Mouse (Mus musculus) CH12.LX (cell line): ENCODE data around the gene Setd6. TPM values are rescaled to one million over a fixed set of nuclear protein-coding genes. Genes with fewer than 3 reads are reported as not detected.

Experiments
- DNase-seq: peaks from one replicate; pipeline ENCODE4 v3.0.0-alpha.2; 2013; ENCODE audit errors: extremely low read depth
- H3K27ac ChIP-seq: 2 replicates; pipeline ENCODE4 v1.5.1; 2012; ENCODE audit warnings: low read depth, mild to moderate bottlenecking, control low read depth, moderate library complexity; ENCODE audit not compliant: insufficient read depth
- H3K27me3 ChIP-seq: replicated peaks from 2 replicates; pipeline ENCODE3; 2012; ENCODE audit warnings: inconsistent platforms
- H3K36me3 ChIP-seq, 2 experiments: replicated peaks in 1 of 2; 2 replicates each; pipeline versions ENCODE3 to v1.6.1; 2012; ENCODE audit warnings: inconsistent platforms in 1 of 2, low read length in 1 of 2, mild to moderate bottlenecking in 1 of 2, mixed read lengths in 1 of 2, moderate library complexity in 1 of 2; ENCODE audit not compliant: control insufficient read depth in 1 of 2, insufficient read depth in 1 of 2
- H3K4me1 ChIP-seq, 2 experiments: 2 replicates each; pipeline ENCODE4 v1.6.1; 2012; ENCODE audit warnings: inconsistent platforms in 1 of 2, moderate library complexity in 1 of 2; ENCODE audit not compliant: insufficient read depth in 2 of 2, control insufficient read depth in 1 of 2
- H3K4me2 ChIP-seq: 2 replicates; pipeline ENCODE4 v1.6.1; 2012; ENCODE audit warnings: low read depth, mild to moderate bottlenecking, control low read depth; ENCODE audit not compliant: poor library complexity, insufficient read depth, severe bottlenecking
- H3K4me3 ChIP-seq, 3 experiments: fragments of 150-350 bp in 1 of 3; sonication (generic) in 1 of 3; replicated peaks in 1 of 3; 2 replicates each; pipeline versions ENCODE3 to v1.5.1; 2011 to 2012; ENCODE audit warnings: low read depth in 2 of 3, low read length in 2 of 3, mild to moderate bottlenecking in 2 of 3, moderate library complexity in 2 of 3, control low read depth in 1 of 3, improper control_type of control experiment in 1 of 3, inconsistent platforms in 1 of 3, mixed read lengths in 1 of 3; ENCODE audit not compliant: poor library complexity in 1 of 3
- H3K79me2 ChIP-seq: replicated peaks from 2 replicates; pipeline ENCODE4 v1.6.1; 2012; ENCODE audit warnings: mild to moderate bottlenecking, moderate library complexity; ENCODE audit not compliant: control insufficient read depth, poor library complexity, insufficient read depth, severe bottlenecking; ENCODE audit errors: extremely low read depth
- H3K9ac ChIP-seq: 2 replicates; pipeline ENCODE4 v1.6.1; 2012; ENCODE audit warnings: low read depth, mild to moderate bottlenecking, control low read depth, moderate library complexity; ENCODE audit not compliant: insufficient read depth
- H3K9me3 ChIP-seq: replicated peaks from 2 replicates; pipeline ENCODE3; 2012; ENCODE audit warnings: low read length, inconsistent platforms, mixed read lengths
- BHLHE40 ChIP-seq: IDR thresholded peaks from 2 replicates; pipeline ENCODE4 v1.6.1; 2011; ENCODE audit warnings: mild to moderate bottlenecking, low read depth, low read length, improper control_type of control experiment
- CTCF ChIP-seq, 2 experiments: IDR thresholded peaks in 1 of 2; conservative IDR thresholded peaks in 1 of 2; 2 replicates each; pipeline ENCODE4 v1.5.1; 2011 to 2012; ENCODE audit warnings: low read depth in 2 of 2, low read length in 2 of 2, improper control_type of control experiment in 1 of 2, inconsistent platforms in 1 of 2, mild to moderate bottlenecking in 1 of 2, moderate library complexity in 1 of 2
- EP300 ChIP-seq: IDR thresholded peaks from 2 replicates; pipeline ENCODE4 v1.6.1; 2011; ENCODE audit warnings: low read length, improper control_type of control experiment
- HCFC1 ChIP-seq: IDR thresholded peaks from 2 replicates; pipeline ENCODE4 v1.6.1; 2012; ENCODE audit warnings: low read depth, mild to moderate bottlenecking, inconsistent platforms, low read length, improper control_type of control experiment
- IRF4 ChIP-seq: IDR thresholded peaks from 2 replicates; pipeline ENCODE4 v1.6.1; 2014; ENCODE audit warnings: low read depth, mild to moderate bottlenecking, inconsistent platforms, low read length, improper control_type of control experiment
- JUN ChIP-seq: IDR thresholded peaks from 2 replicates; pipeline ENCODE4 v1.6.1; 2011; ENCODE audit warnings: low read depth, mild to moderate bottlenecking, low read length, improper control_type of control experiment, moderate library complexity; ENCODE audit not compliant: insufficient read depth
- KAT2A ChIP-seq: IDR thresholded peaks from 2 replicates; pipeline ENCODE4 v1.6.1; 2012; ENCODE audit warnings: low read length, improper control_type of control experiment, inconsistent platforms; ENCODE audit not compliant: insufficient replicate concordance
- MAX ChIP-seq: IDR thresholded peaks from 2 replicates; pipeline ENCODE4 v1.6.1; 2011; ENCODE audit warnings: low read length, improper control_type of control experiment
- MEF2A ChIP-seq: IDR thresholded peaks from 2 replicates; pipeline ENCODE4 v1.6.1; 2014; ENCODE audit warnings: low read depth, mild to moderate bottlenecking, inconsistent platforms, low read length, improper control_type of control experiment, borderline replicate concordance
- MXI1 ChIP-seq: IDR thresholded peaks from 2 replicates; pipeline ENCODE4 v1.6.1; 2011; ENCODE audit warnings: mild to moderate bottlenecking, low read depth, low read length, improper control_type of control experiment
- MYC ChIP-seq: IDR thresholded peaks from 2 replicates; pipeline ENCODE4 v1.6.1; 2011; ENCODE audit warnings: low read depth, mild to moderate bottlenecking, improper control_type of control experiment, low read length
- NELFE ChIP-seq: IDR thresholded peaks from 2 replicates; pipeline ENCODE4 v1.6.1; 2011; ENCODE audit warnings: low read depth, low read length, improper control_type of control experiment
- PAX5 ChIP-seq: IDR thresholded peaks from 2 replicates; pipeline ENCODE4 v1.6.1; 2012; ENCODE audit warnings: low read length, inconsistent platforms, mixed read lengths
- SIN3A ChIP-seq: IDR thresholded peaks from 2 replicates; pipeline ENCODE4 v1.6.1; 2012; ENCODE audit warnings: low read length, improper control_type of control experiment, inconsistent platforms
- TBP ChIP-seq: conservative IDR thresholded peaks from 2 replicates; pipeline ENCODE4 v1.6.1; 2011; ENCODE audit warnings: low read depth, low read length, improper control_type of control experiment
- USF2 ChIP-seq: conservative IDR thresholded peaks from 2 replicates; pipeline ENCODE4 v1.6.1; 2011; ENCODE audit warnings: low read depth, low read length, improper control_type of control experiment
- dilution Hi-C: fragments of 300-500 bp; cut with MboI; formaldehyde crosslinking; loops from 2 replicates; pipeline ENCODE4 v1.14.3; 2020; ENCODE audit warnings: low sequenced_read_pairs; ENCODE audit not compliant: extremely low pct_unique_long_range_greater_than_20kb, extremely low pct_ligation_motif_present
- in situ Hi-C: fragments of 300-500 bp; cut with MboI; formaldehyde crosslinking; loops from 3 replicates; pipeline ENCODE4 v1.14.3; 2019; ENCODE audit warnings: low sequenced_read_pairs, low pct_ligation_motif_present, low pct_unique_long_range_greater_than_20kb, mixed read lengths
- polyA plus RNA-seq: library from polyadenylated mRNA; unstranded; fragments of >175 nt; gene quantifications from 2 replicates; pipeline ENCODE4 v1.2.1, GENCODE M21; 2012; ENCODE audit warnings: low read depth; ENCODE audit not compliant: insufficient read length
- total RNA-seq, 2 experiments: library from RNA; depleted of rRNA; stranded (reverse); fragments of 300-350 nt in 1 of 2; fragments of >200 nt in 1 of 2; gene quantifications; 2 replicates each; pipeline ENCODE4 v1.2.3; 2012 to 2014

The Setd6 gene
- total and polyA plus RNA-seq, 3 experiments = 29.6 to 50.6 (median 29.7) TPM

- no peak overlapping the region for H3K9ac ChIP-seq
- peaks cover 3% of the 10 kb centered on the region; the same call in 1 of the 2 replicates for H3K79me2 ChIP-seq
- no peak overlapping the region for H3K27ac ChIP-seq
- TF ChIP-seq USF2 (no peak), SIN3A (no peak), TBP (no peak), EP300 (no peak), CTCF (conservative IDR thresholded peaks at IDR 0.05 in 1 of 2, IDR thresholded peaks at IDR 0.05 in 1 of 2; ENCODE audit: low read depth in 2 of 2, low read length in 2 of 2) (no peak), JUN (no peak), KAT2A (no peak), MEF2A (no peak), HCFC1 (no peak), MXI1 (no peak), BHLHE40 (no peak), MAX (no peak), IRF4 (no peak), PAX5 (no peak), NELFE (no peak), MYC (no peak)
- H3K36me3 ChIP-seq = peaks cover 54 to 95% of the 10 kb centered on the region in 2 experiments
- dilution Hi-C loops = no loop called here
- in situ Hi-C loops = no loop called here
- no peak overlapping the region for H3K4me3 ChIP-seq
- H3K27me3 ChIP-seq = no peaks in the 10 kb centered on the region
- no peaks in the 10 kb centered on the region for H3K4me1 ChIP-seq
- H3K9me3 ChIP-seq = no peaks in the 10 kb centered on the region
- no peak overlapping the region for H3K4me2 ChIP-seq
- no peak for DNase-seq
These were observed 48.5 kb downstream of the Setd6 start for GRCm38 (mm10) chr8:95764133-95764532.

Other genes with a start within 250 kb of the Setd6 start
- gene Csnk2a2, start 225.8 kb upstream of the Setd6 start, total RNA-seq (2012; rRNA removed) = 32.1 and 35.7 TPM in 2 replicates
- gene Csnk2a2, start 225.8 kb upstream of the Setd6 start, total RNA-seq (2014; rRNA removed) = 51.7 and 72.1 TPM in 2 replicates
- 126 and 133 TPM in 2 replicates for gene Csnk2a2, start 225.8 kb upstream of the Setd6 start, polyA plus RNA-seq
- not detected in 2 replicates for gene Ccdc113, start 181.8 kb upstream of the Setd6 start, total RNA-seq (2012; rRNA removed)
- gene Ccdc113, start 181.8 kb upstream of the Setd6 start, total RNA-seq (2014; rRNA removed) = not detected in 2 replicates
- not detected in 2 replicates for gene Ccdc113, start 181.8 kb upstream of the Setd6 start, polyA plus RNA-seq
- gene Prss54, start 139.5 kb upstream of the Setd6 start, total RNA-seq (2012; rRNA removed) = not detected in 2 replicates
- not detected in 2 replicates for gene Prss54, start 139.5 kb upstream of the Setd6 start, total RNA-seq (2014; rRNA removed)
- not detected in 2 replicates for gene Prss54, start 139.5 kb upstream of the Setd6 start, polyA plus RNA-seq
- gene Gins3, start 82.4 kb upstream of the Setd6 start, total RNA-seq (2012; rRNA removed) = 10.4 and 13.9 TPM in 2 replicates
- 18.0 and 19.4 TPM in 2 replicates for gene Gins3, start 82.4 kb upstream of the Setd6 start, total RNA-seq (2014; rRNA removed)
- gene Gins3, start 82.4 kb upstream of the Setd6 start, polyA plus RNA-seq = 14.2 and 15.8 TPM in 2 replicates
- gene Ndrg4, start 38.9 kb upstream of the Setd6 start, total RNA-seq (2012; rRNA removed) = 1.7 and 2.1 TPM in 2 replicates
- 1.6 TPM in 2 replicates for gene Ndrg4, start 38.9 kb upstream of the Setd6 start, total RNA-seq (2014; rRNA removed)
- gene Ndrg4, start 38.9 kb upstream of the Setd6 start, polyA plus RNA-seq = 2.1 TPM in 2 replicates
- gene Cnot1, start 91.6 kb downstream of the Setd6 start, total RNA-seq (2012; rRNA removed) = 130 and 142 TPM in 2 replicates
- gene Cnot1, start 91.6 kb downstream of the Setd6 start, total RNA-seq (2014; rRNA removed) = 136 and 146 TPM in 2 replicates
- gene Cnot1, start 91.6 kb downstream of the Setd6 start, polyA plus RNA-seq = 164 and 182 TPM in 2 replicates
- 138 and 141 TPM in 2 replicates for gene Sap18b, start 109.5 kb downstream of the Setd6 start, total RNA-seq (2012; rRNA removed)
- 259 and 305 TPM in 2 replicates for gene Sap18b, start 109.5 kb downstream of the Setd6 start, total RNA-seq (2014; rRNA removed)
- 355 and 403 TPM in 2 replicates for gene Sap18b, start 109.5 kb downstream of the Setd6 start, polyA plus RNA-seq
- 20.3 and 33.2 TPM in 2 replicates for gene Slc38a7, start 137.7 kb downstream of the Setd6 start, total RNA-seq (2012; rRNA removed)
- gene Slc38a7, start 137.7 kb downstream of the Setd6 start, total RNA-seq (2014; rRNA removed) = 12.0 and 13.9 TPM in 2 replicates
- 28.1 and 31.0 TPM in 2 replicates for gene Slc38a7, start 137.7 kb downstream of the Setd6 start, polyA plus RNA-seq
- 303 TPM in 2 replicates for gene Got2, start 172.7 kb downstream of the Setd6 start, total RNA-seq (2012; rRNA removed)
- gene Got2, start 172.7 kb downstream of the Setd6 start, total RNA-seq (2014; rRNA removed) = 268 and 283 TPM in 2 replicates
- 489 and 509 TPM in 2 replicates for gene Got2, start 172.7 kb downstream of the Setd6 start, polyA plus RNA-seq